Mouse (Mus musculus) splenic B cell, adult 2 months (primary cell): ENCODE results near the gene Agbl4.
A peak's percentile ranks its signal among the peaks of the same experiment; 100 is the strongest.

Experiments used
- DNase-seq: peaks from one replicate; pipeline ENCODE4 v3.0.0-alpha.2; 2011; ENCODE audit warnings: low read depth, low spot score
- H3K27me3 ChIP-seq: 2 replicates; pipeline ENCODE4 v1.6.1; 2012; ENCODE audit warnings: mild to moderate bottlenecking, low read length, moderate library complexity, mixed read lengths; ENCODE audit not compliant: control insufficient read depth, poor library complexity, insufficient read depth, severe bottlenecking
- H3K36me3 ChIP-seq: 2 replicates; pipeline ENCODE4 v1.6.1; 2012; ENCODE audit warnings: mild to moderate bottlenecking, low read length, moderate library complexity, mixed read lengths; ENCODE audit not compliant: control insufficient read depth, poor library complexity, insufficient read depth, severe bottlenecking

Agbl4 gene

GRCm38 (mm10) chr4:111477507-111477906 lies 1080.0 kb downstream of the Agbl4 start:
- Histone ChIP-seq H3K27me3 (no peaks in the 10 kb centered on the region), H3K36me3 (no peaks in the 10 kb centered on the region)
- DNase-seq: no peak

DNA sequence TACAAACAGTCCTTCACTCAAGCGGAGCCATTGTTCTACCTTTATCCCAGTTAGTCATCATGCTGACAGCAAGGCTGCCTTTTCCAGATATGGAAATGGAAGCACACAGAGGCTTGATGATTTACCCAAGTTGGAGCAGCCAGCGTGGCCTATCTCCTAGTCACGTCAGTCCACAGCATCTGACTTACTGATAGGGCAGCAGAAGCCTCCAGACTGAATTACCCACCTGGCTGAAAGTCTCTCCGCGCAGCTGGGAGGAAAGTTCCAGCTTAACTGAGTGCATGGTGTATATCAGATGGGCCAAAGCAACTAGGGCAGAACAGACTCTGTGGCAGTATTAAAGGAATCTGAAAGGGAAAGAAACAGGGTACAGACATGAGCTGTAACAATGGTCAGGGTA lies 1086.0 kb downstream of the Agbl4 start:
- no peak for DNase-seq
- H3K36me3 ChIP-seq: no peaks in the 10 kb centered on the region
- no peaks in the 10 kb centered on the region for H3K27me3 ChIP-seq

- no peak for DNase-seq
Measured at GRCm38 (mm10) chr4:111485189-111485588, 1087.7 kb downstream of the Agbl4 start.

GRCm38 (mm10) chr4:111486187-111486586 lies 1088.7 kb downstream of the Agbl4 start:
- Histone ChIP-seq H3K36me3 (no peaks in the 10 kb centered on the region), H3K27me3 (no peaks in the 10 kb centered on the region)
- no peak for DNase-seq

More at GRCm38 (mm10) chr4:111485189-111485588, 1087.7 kb downstream of the Agbl4 start:
- Histone ChIP-seq H3K36me3 (no peaks in the 10 kb centered on the region), H3K27me3 (no peaks in the 10 kb centered on the region)

DNA sequence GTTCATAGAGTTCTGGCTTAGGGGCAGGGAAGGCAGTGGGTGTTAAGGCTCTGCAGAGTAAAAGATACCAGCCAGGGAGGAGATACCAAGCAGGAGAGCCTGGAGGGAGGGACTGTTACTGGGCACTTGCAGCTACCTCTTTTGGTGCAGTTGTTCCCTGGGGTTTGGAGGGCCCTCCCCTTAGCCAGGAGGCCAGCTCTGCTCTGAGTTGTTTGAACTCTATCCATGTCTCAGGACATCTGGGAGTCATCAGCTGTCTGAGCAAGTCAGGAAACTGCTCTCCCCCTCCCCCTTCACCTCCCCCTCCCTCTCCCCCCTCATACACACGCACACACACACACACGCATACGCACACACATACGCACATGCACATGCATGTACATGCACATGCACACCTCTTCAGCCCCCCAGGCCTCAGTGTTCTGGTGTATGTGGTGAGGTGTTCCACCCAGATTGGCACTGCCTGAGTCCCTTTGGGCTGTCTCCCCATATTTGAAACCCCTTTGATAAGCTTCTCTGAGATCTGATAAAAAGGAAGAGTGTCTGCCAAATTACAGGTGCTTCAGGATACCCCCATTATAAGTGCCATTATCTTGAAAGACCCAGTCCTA lies 1089.9 kb downstream of the Agbl4 start:
- Histone ChIP-seq H3K27me3 (no peaks in the 10 kb centered on the region), H3K36me3 (no peaks in the 10 kb centered on the region)
- no peak for DNase-seq

- peak; percentile 69 for DNase-seq
Measured at GRCm38 (mm10) chr4:111493750-111494404, 1096.4 kb downstream of the Agbl4 start.

GRCm38 (mm10) chr4:111495949-111496348 lies 1098.5 kb downstream of the Agbl4 start:
- DNase-seq: peak; percentile 79
- H3K27me3 ChIP-seq: no peaks in the 10 kb centered on the region
- no peaks in the 10 kb centered on the region for H3K36me3 ChIP-seq

More at GRCm38 (mm10) chr4:111493750-111494404, 1096.4 kb downstream of the Agbl4 start:
- Histone ChIP-seq H3K27me3 (no peaks in the 10 kb centered on the region), H3K36me3 (no peaks in the 10 kb centered on the region)

DNA sequence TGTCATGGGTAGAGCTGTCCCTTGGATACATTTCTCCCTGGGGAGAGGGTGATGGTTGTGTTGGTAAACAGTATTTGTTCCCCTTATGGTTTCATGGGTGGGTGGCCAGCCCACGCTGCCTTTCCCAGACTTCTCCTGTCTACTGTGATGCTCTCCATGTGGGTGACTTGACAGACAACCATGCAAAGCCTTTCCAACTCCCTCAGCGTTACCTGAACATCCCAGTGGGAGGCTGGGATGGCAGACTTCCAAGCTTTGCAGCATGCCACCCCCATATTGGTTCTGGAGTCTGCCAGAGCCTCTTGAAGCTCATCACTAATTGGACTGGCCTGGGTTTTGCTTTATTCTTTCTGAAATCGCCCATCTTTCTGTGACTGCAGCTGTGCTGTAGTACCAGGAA lies 1101.3 kb downstream of the Agbl4 start:
- DNase-seq: no peak

GRCm38 (mm10) chr4:111501441-111501840 lies 1104.0 kb downstream of the Agbl4 start:
- no peak for DNase-seq
- H3K36me3 ChIP-seq: no peaks in the 10 kb centered on the region
- H3K27me3 ChIP-seq: no peaks in the 10 kb centered on the region

More for the DNA sequence above, 1101.3 kb downstream of the Agbl4 start:
- H3K36me3 ChIP-seq: no peaks in the 10 kb centered on the region
- H3K27me3 ChIP-seq: no peaks in the 10 kb centered on the region

DNA sequence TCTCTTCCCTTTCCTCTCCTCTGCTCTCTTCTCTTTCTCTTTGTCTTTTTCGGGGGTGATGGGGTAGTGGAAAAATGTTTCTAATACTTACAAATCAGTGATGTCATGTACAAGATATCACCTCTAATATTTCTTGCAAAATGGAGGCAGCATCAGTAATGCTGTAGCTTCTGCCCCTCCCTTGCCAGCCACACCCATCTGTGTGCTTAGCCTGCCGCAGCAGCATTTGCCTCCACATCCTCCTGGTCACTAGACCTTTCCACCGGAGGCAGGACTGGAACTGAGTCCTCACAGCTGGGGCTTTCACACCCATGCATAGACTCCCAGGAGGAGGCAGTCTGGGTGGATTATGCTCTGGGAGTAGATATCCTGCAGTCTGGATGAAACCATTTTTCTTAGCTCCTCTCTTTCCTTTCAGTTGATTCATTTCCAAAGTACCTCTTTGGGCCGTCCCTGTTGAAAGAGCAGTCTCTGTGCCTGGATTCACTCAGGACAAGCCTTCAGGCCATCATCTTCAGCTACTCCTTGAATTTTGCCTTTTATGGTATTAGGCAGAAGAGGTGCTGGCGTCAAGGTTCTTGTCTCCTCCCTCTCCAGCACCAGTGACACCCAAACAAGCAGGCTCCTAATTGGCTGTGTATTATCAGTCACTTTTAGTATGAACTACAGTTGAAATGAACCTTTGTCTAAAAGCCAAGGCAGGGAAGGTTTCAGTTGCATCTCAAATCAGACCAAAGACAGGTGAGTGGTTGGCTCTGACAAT lies 1105.7 kb downstream of the Agbl4 start:
- DNase-seq: no peak
- H3K36me3 ChIP-seq: no peaks in the 10 kb centered on the region
- H3K27me3 ChIP-seq: no peaks in the 10 kb centered on the region

- no peak for DNase-seq
- H3K36me3 ChIP-seq: no peaks in the 10 kb centered on the region
- no peaks in the 10 kb centered on the region for H3K27me3 ChIP-seq
Measured at GRCm38 (mm10) chr4:111504952-111505351, 1107.5 kb downstream of the Agbl4 start.

DNA sequence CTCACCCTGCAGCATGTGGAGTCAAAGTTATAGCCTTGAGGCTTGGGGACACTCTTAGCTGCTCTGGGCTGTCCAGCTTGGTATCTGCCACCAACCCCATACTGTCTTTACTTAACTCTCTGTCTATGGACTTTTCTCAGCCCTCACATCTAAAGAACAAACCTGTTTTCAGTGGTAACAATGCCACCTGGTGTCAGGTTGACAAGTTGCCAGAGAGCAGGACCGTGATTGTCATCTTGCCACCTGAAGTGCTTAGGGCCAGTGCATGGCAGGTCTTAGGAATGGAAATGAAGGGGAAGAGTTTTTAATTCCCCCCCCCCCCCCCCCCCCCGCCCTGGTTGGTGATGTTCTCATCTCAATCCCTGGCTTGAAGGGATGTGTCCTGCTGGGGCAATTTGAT lies 1112.7 kb downstream of the Agbl4 start:
- peak; percentile 63 for DNase-seq
- Histone ChIP-seq H3K27me3 (no peaks in the 10 kb centered on the region), H3K36me3 (no peaks in the 10 kb centered on the region)

- Histone ChIP-seq H3K36me3 (no peaks in the 10 kb centered on the region), H3K27me3 (no peaks in the 10 kb centered on the region; the same call in 1 of the 2 replicates)
- no peak for DNase-seq
Measured at GRCm38 (mm10) chr4:111513921-111514320, 1116.5 kb downstream of the Agbl4 start.

- no peaks in the 10 kb centered on the region; the same call in 1 of the 2 replicates for H3K27me3 ChIP-seq
- H3K36me3 ChIP-seq: no peaks in the 10 kb centered on the region
- DNase-seq: no peak
Measured at GRCm38 (mm10) chr4:111516136-111516535, 1118.7 kb downstream of the Agbl4 start.
